Mouse (Mus musculus) liver, embryonic 11.5 days (tissue): Measurements from ENCODE around the gene Shisa8. TPM values are rescaled to one million over a fixed set of nuclear protein-coding genes. Genes with fewer than 3 reads are reported as not detected.

Experiments used
- ATAC-seq: fragments of 200-750 bp; cut with Nextera tagmentation; replicated peaks from 2 replicates; pipeline ENCODE4 v1.8.0; 2017; ENCODE audit warnings: moderate number of reproducible peaks, mild to moderate bottlenecking, moderate TSS enrichment, moderate library complexity; ENCODE audit not compliant: low FRiP score
- DNase-seq: peaks from one replicate; pipeline ENCODE4 v3.0.0-alpha.2; 2017; ENCODE audit warnings: low spot score
- H3K27ac ChIP-seq: fragments of 300-500 bp; sonication (generic); 2 replicates; pipeline ENCODE4 v1.5.1; 2014; ENCODE audit warnings: mild to moderate bottlenecking, low read depth, low read length, control low read depth
- H3K27me3 ChIP-seq: fragments of 300-500 bp; sonication (generic); replicated peaks from 2 replicates; pipeline ENCODE4 v1.6.1; 2014; ENCODE audit warnings: low read length, mixed read lengths; ENCODE audit not compliant: control insufficient read depth, insufficient read depth
- H3K36me3 ChIP-seq: fragments of 300-500 bp; sonication (generic); 2 replicates; pipeline ENCODE4 v1.6.1; 2014; ENCODE audit warnings: mild to moderate bottlenecking, low read length, moderate library complexity, mixed read lengths; ENCODE audit not compliant: control insufficient read depth, insufficient read depth
- H3K4me1 ChIP-seq: fragments of 300-500 bp; sonication (generic); replicated peaks from 2 replicates; pipeline ENCODE4 v1.6.1; 2014; ENCODE audit warnings: low read length, mixed read lengths; ENCODE audit not compliant: control insufficient read depth, insufficient read depth
- H3K4me2 ChIP-seq: fragments of 300-500 bp; sonication (generic); 2 replicates; pipeline ENCODE4 v1.6.1; 2014; ENCODE audit warnings: mild to moderate bottlenecking, control low read depth, moderate library complexity
- H3K4me3 ChIP-seq: fragments of 300-500 bp; sonication (generic); 2 replicates; pipeline ENCODE4 v1.5.1; 2014; ENCODE audit warnings: low read depth, low read length, control low read depth
- H3K9ac ChIP-seq: fragments of 300-500 bp; sonication (generic); 2 replicates; pipeline ENCODE4 v1.6.1; 2014; ENCODE audit warnings: low read depth, low read length, control low read depth
- H3K9me3 ChIP-seq: fragments of 300-500 bp; sonication (generic); 2 replicates; pipeline ENCODE4 v1.6.1; 2016; ENCODE audit warnings: low read length, inconsistent platforms, mixed read lengths; ENCODE audit not compliant: control insufficient read depth
- whole genome bisulfite sequencing: fragments of 180-500 bp; shearing (Covaris S2); extraction: QIAGEN DNeasy Blood & Tissue Kit; methylation state at CpG from one replicate; pipeline ENCODE4 v1.1.7; 2014; 5-methylcytosine and 5-hydroxymethylcytosine counted together
- polyA plus RNA-seq: library from polyadenylated mRNA; unstranded; fragments of >200 nt; fragmentation: Nextera tagmentation; extraction: Ambion mirVana; gene quantifications from 2 replicates; pipeline ENCODE4 v1.2.1, GENCODE M21; 2014

Shisa8 gene
- polyA plus RNA-seq, 1 experiment from 2014 or later, result 0.12 TPM

DNA sequence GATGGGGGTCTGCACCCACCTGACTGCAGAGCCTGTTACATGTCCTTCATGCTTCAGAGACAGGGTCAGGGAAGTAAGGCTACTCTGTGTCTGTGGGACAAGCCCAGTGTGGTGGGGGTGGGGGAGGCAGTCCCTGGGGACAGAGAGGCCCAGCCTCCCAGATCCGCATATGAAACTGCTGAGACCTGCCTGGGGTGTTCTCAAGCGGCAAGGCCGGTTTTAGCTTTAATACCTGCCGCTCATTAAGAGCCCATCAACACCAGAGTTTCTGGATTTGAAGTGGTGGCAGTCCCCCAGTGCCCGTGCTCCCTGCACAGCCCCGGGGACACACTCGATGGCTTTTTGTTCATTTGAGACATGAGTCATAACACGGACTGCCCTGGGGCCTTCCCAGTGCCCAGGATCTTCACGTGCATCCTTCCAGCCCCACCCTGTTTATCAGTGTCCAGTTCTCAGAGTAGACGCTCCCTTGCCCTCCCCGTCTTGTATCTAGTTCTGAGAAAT lies 17.0 kb upstream of the Shisa8 start:
- Histone ChIP-seq H3K4me1 (peaks cover 16% of the 10 kb centered on the region), H3K27me3 (peaks cover 9% of the 10 kb centered on the region), H3K9me3 (no peaks in the 10 kb centered on the region), H3K9ac (peak overlapping the region; percentile 56; the same call in 1 of the 2 replicates), H3K27ac (peak overlapping the region; percentile 69), H3K4me2 (peak overlapping the region; percentile 40), H3K36me3 (peaks cover 3% of the 10 kb centered on the region; the same call in 1 of the 2 replicates), H3K4me3 (no peak overlapping the region)
- WGBS, result 44% methylated on average over 11 of the region's 11 CpGs
- ATAC-seq, result peak; percentile 91
- no peak for DNase-seq

- DNase-seq (no peak), ATAC-seq (no peak)
- no peaks in the 10 kb centered on the region for H3K36me3 ChIP-seq
- no peak overlapping the region for H3K27ac ChIP-seq
- H3K9ac ChIP-seq, result no peak overlapping the region
- H3K27me3 ChIP-seq, result peaks cover 36% of the 10 kb centered on the region
- no peak overlapping the region for H3K4me3 ChIP-seq
- no peaks in the 10 kb centered on the region for H3K9me3 ChIP-seq
- 73% methylated on average over 5 of the region's 5 CpGs for WGBS
- H3K4me1 ChIP-seq, result peaks cover 19% of the 10 kb centered on the region
- H3K4me2 ChIP-seq, result no peak overlapping the region
Measured at GRCm38 (mm10) chr15:82225769-82226168, 13.2 kb upstream of the Shisa8 start.

DNA sequence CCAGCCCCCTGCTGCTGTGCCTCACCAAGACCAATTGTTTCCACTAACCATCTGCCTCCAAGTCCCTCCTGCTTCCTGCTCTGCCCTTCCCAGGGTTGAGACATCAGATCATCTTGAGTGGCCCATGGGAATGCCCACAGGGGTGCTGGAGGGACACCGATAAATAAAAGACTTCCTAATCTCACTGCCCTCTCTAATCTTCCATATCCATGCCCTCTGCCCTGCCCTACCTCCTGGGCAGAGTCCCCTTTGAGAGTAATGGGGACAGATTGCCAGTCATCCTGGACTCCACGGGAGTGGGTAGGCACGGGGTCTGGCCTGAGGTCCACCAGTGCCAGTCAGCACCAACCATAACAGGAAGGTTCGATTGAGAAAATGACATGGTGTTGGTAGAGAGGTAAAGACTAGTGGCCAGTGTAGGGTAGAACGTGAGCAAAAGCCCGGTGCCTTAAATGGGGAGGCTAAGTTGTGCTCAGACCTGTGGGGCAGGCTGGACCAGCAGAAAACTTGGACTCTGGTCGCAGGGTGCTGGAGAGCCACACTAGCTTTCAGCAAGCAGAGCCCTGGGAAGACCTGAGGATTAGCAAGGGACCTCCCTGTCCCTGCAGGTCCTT lies 12.1 kb upstream of the Shisa8 start:
- DNase-seq (no peak), ATAC-seq (0 out of 2 replicates have a peak, but pooled peaks have one; percentile 15)
- Histone ChIP-seq H3K4me1 (peaks cover 12% of the 10 kb centered on the region), H3K4me2 (peak overlapping the region; percentile 75), H3K4me3 (peak overlapping the region; percentile 42), H3K27me3 (peaks cover 36% of the 10 kb centered on the region), H3K27ac (no peak overlapping the region), H3K9ac (no peak overlapping the region), H3K9me3 (no peaks in the 10 kb centered on the region), H3K36me3 (no peaks in the 10 kb centered on the region)
- WGBS, result 36% methylated on average over 7 of the region's 7 CpGs

- H3K4me3 ChIP-seq, result peak within 1 kb of the TSS; percentile 42
- ATAC-seq, result peak; percentile 58; the same call in 1 of the 2 replicates
- H3K27ac ChIP-seq, result no peak within 1 kb of the TSS
- H3K9me3 ChIP-seq, result no peaks in the 10 kb centered on the region
- 2% methylated on average over 40 of the region's 44 CpGs for WGBS
- no peak within 1 kb of the TSS for H3K9ac ChIP-seq
- no peak for DNase-seq
- peak within 1 kb of the TSS; percentile 75 for H3K4me2 ChIP-seq
- peaks cover 38% of the 10 kb centered on the region for H3K27me3 ChIP-seq
- peaks cover 6% of the 10 kb centered on the region for H3K4me1 ChIP-seq
- no peaks in the 10 kb centered on the region for H3K36me3 ChIP-seq
Measured at GRCm38 (mm10) chr15:82223657-82224601, 11.3 kb upstream of the Shisa8 start, which contains the start of gene Tnfrsf13c. Gene Tnfrsf13c, minus strand, starts transcription at chr15:82224369.

DNA sequence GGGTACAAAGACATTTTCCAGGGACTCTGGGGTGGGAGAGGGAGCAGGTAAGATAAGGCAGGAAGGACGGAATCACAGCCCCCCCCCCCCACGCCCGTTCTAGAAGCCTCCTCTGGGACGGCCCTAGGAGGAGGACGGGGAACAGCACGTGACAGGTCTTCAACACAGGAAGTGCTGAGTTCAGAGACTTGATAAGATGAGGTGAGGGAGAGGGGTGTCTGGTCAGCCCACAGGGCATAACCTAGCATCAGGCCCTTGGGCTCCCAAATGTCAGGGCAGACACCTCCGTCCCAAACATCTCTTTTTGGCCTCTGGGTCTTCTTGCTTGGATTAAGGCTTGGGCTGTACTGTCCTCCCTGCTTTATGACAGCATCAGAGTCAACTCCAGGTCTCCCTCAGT lies 10.6 kb upstream of the Shisa8 start:
- H3K4me1 ChIP-seq, result peaks cover 6% of the 10 kb centered on the region
- H3K9ac ChIP-seq, result no peak overlapping the region
- H3K4me3 ChIP-seq, result no peak overlapping the region
- no peak overlapping the region for H3K4me2 ChIP-seq
- no peaks in the 10 kb centered on the region for H3K36me3 ChIP-seq
- whole genome bisulfite sequencing, result 21% methylated on average over 7 of the region's 7 CpGs
- DNase-seq (no peak), ATAC-seq (no peak)
- H3K27me3 ChIP-seq, result peaks cover 43% of the 10 kb centered on the region
- H3K27ac ChIP-seq, result no peak overlapping the region
- no peaks in the 10 kb centered on the region for H3K9me3 ChIP-seq

GRCm38 (mm10) chr15:82221104-82221860 lies 8.7 kb upstream of the Shisa8 start:
- H3K36me3 ChIP-seq, result no peaks in the 10 kb centered on the region
- ATAC-seq (no peak), DNase-seq (no peak)
- peaks cover 51% of the 10 kb centered on the region for H3K27me3 ChIP-seq
- 74% methylated on average over 14 of the region's 14 CpGs for WGBS
- no peaks in the 10 kb centered on the region for H3K9me3 ChIP-seq
- no peak overlapping the region for H3K9ac ChIP-seq
- no peak overlapping the region for H3K4me2 ChIP-seq
- H3K4me3 ChIP-seq, result no peak overlapping the region
- H3K4me1 ChIP-seq, result peaks cover 6% of the 10 kb centered on the region
- no peak overlapping the region for H3K27ac ChIP-seq

DNA sequence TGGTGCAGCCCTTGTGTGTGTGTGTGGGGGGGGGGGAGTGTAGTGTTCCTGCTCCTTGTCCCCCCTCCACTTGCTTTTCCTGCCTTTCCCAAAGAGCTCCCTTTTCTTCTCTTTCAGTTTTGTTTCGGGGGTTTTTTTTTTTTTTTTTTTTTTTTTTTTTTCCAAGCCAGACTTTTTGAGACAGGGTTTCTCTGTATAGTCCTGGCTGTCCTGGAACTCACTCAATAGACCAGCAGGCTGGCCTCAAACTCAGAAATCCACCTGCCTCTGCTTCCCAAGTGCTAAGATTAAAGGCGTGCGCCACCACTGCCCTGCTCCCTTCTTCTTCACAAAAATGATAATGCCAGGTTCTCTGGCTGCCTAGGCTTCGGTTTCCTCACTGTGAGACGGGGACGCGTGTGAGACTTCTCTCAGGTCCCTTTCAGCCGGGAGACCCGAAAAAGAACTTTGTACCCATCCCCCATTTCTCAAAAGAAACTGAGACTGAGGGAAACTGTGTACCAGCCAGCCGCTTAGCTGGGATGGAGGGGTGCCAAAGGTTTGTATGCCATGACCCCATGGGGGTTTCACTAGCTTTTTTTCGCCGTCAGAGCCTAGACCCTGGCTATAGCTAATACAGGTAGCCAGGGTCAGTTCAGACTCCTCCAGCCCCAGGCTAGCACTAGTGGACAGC lies 7.5 kb upstream of the Shisa8 start:
- Histone ChIP-seq H3K27me3 (peaks cover 59% of the 10 kb centered on the region), H3K36me3 (no peaks in the 10 kb centered on the region), H3K4me3 (no peak overlapping the region), H3K4me2 (no peak overlapping the region), H3K9me3 (no peaks in the 10 kb centered on the region), H3K27ac (no peak overlapping the region), H3K9ac (no peak overlapping the region), H3K4me1 (peaks cover 6% of the 10 kb centered on the region)
- ATAC-seq (no peak), DNase-seq (no peak)
- WGBS, result 74% methylated on average over 11 of the region's 12 CpGs
